Mouse (Mus musculus): Measurements from ENCODE around the gene Rps13.
"Not testable (repeated sequence)": the region's sequence is repeated elsewhere in the genome, so short reads cannot be mapped to it uniquely, and the experiment has no call there.

Rps13 gene

GRCm38 (mm10) chr7:116333713-116334668, at the start of gene Rps13:
Gene Rps13, minus strand, starts transcription at chr7:116334195.
- DNase-seq (ENCODE audit: low read depth, low spot score), result peak; percentile 94

DNA sequence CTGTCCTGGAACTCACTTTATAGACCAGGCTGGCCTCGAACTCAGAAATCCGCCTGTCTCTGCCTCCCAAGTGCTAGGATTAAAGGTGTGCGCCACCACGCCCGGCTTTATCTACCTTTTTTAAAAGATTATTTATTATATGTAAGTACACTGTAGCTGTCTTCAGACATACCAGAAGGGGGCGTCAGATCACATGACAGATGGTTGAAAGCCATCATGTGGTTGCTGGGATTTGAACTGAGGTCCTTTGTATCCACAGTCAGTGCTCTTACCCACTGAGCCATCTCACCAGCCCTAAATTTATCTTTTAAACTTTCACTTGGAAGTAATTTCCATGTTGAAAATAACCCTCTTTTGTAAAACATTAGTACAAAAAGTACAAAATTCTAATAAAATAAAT, 45.2 kb upstream of the Rps13 start:
- not testable (repeated sequence) for DNase-seq (ENCODE audit: low read depth, low spot score)

DNA sequence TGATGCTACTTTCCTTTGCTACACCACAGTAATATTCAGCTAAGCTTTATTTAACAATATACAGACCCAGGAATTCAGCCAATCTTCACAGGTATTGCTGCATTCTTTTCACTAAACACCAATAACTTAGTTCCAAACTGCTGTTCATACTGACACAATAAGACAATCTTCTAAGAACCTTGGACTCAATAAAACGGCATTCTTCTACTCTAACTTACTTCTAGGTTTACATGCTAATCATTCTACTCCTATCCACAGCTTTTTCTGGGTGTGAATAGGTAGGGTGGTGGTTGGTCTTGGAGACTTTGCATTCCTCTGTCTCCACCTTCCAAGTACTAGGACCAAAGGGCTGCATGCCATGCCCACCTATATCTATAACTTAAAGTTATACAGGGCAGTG, 40.3 kb upstream of the Rps13 start:
- no peak for DNase-seq (ENCODE audit: low read depth, low spot score)

GRCm38 (mm10) chr7:116336226-116336625, 2.2 kb upstream of the Rps13 start:
- DNase-seq (ENCODE audit: low read depth, low spot score), result peak; percentile 21

GRCm38 (mm10) chr7:116335133-116335532, 1.1 kb upstream of the Rps13 start:
- no peak for DNase-seq (ENCODE audit: low read depth, low spot score)

DNA sequence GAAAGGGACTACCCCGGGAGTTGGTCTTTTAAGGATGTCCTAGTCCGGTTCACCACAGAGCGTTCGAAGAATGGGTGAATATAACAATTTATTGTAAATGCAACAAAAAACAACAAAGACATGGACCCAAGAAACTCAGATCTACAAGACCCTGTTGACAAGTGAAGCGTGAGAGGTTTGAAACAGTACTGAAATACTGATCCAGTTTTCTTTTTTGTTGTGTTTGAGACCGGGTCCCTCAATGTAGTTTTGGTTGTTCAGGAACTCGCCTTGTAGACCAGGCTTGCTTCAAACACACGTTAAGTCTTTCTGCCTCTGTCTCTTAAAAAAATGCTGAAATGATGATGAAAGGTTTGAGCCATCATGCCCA, 659 bp upstream of the Rps13 start:
- DNase-seq (ENCODE audit: low read depth, low spot score), result no peak

DNA sequence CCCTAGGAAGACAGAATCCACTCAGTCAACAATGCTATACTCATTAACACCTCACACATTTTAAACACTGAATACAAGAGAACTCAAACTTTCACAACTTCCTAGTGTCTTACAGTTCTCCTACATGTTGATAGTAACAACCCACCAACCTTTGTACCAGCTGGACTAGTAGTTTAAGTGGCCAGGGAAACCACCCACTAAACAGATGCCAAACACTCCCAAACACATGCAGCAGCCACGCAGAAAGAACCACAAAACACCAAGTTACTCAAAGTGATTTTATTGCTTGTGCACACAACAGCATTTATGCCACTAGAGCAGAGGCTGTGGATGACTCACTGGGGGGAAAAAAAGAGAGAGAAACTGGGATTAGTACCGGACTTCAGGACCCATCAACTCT, 2.7 kb downstream of the Rps13 start:
- no peak for DNase-seq (ENCODE audit: low read depth, low spot score)

DNA sequence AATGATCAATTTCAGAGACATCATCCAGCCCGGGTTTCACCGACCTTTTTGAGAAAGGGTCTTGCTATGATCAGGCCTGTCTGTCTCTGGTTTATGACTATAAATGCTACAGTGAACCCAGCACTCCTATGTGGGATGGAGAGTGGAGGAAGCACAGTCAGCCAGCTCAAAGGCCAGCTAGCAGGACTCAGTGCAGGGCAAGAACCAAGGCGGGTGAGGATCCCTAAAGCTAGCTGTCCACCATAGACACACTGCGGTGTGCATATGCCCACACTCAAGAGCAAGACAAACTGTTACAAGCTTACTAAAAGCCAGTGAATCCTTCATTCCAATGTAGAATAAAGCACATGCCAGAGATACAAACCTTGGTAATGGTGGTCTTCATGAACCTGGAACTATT, 4.1 kb downstream of the Rps13 start:
- no peak for DNase-seq (ENCODE audit: low read depth, low spot score)

DNA sequence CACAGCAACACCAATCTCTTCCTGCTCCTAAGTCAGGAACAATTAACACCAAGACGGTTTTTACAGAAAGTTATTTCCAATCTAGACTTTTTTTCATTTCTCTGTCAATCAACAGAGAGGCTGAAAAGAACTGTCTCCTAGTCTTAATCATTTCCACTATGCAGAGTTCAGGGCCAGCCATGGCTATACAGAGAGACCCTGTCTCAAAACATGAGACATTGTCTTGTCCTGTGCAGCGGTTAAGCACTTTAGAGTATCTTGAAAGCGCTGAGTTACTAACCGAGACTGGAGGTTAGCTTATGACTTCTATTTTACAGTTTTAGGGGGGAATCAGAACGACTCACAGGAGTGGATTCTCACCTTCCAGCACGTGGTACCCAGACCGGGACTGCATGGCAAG, 5.2 kb downstream of the Rps13 start:
- no peak for DNase-seq (ENCODE audit: low read depth, low spot score)

- no peak for DNase-seq (ENCODE audit: low read depth, low spot score)
Measured at GRCm38 (mm10) chr7:116327901-116328300, 6.1 kb downstream of the Rps13 start.

DNA sequence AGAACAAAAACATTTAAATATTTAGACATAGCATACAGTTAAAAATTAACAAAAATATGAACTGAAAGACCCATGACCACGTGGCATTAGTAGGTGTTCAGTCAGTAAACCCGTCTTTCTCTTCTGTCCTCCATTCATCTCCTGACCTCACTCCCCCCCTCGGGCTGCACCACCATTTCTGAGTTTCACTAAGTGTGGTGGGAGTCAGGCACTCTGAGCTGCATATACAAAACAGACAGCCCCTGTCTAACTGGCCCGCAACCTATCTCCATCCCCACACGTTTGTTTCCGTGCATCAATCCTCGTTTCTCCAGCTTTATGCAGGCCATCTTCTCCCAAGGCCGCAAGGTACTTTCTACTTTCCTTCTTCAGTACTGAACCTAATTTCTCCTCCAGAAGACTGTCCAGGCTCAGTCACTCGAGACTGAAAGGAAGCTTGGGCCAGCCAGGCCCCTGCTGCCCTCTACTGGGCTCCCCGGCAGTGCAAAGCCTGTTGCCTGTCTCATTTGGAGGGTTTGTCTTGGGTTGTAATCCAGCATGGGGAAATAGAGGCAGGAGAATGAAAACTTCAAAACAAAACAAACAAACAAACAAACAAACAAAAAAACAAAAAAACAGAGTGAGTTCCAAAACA, 10.5 kb downstream of the Rps13 start:
- DNase-seq (ENCODE audit: low read depth, low spot score), result peak; percentile 69

DNA sequence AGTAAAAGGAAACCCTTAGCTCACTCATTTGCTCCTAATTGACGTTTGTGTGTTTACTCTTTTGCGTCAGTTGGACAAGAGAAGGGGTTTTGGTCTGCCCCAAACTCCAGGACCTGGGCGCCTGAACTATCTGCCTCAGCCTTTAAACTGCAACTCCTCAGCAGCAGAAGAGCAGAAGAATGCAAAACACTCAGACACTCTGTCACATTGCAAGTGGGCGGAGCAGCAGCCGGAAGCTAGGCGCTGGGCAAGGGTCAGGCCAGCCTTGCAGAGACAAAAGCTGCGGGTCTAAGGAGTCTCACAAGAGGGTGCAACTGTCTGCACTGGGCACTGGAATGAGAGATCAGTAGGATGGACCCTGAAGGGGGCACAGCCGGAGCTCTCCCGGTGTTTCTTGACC, 24.5 kb downstream of the Rps13 start:
- DNase-seq (ENCODE audit: low read depth, low spot score), result no peak

DNA sequence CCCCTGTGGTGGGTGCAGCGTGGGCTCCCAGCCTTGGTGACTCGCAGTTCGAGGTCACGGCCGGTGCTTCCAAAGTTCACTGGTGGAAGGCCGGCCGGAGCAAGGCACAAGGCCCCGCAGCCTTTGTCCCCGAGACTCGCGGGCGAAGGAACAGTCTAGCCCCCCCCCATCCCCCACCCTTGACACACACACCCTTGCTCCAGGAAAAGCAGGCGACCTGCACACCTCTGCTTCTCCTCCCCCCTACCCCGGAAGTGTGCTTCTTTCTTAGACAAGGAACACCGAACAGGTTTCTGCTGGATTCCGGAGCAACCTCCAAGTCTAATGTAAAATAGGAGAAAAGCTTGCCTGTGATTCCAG, 25.4 kb downstream of the Rps13 start:
- no peak for DNase-seq (ENCODE audit: low read depth, low spot score)

GRCm38 (mm10) chr7:116307871-116308631, 25.9 kb downstream of the Rps13 start, which contains the start of gene Plekha7:
Gene Plekha7, minus strand, starts transcription at chr7:116308376.
- DNase-seq (ENCODE audit: low read depth, low spot score), result no peak

DNA sequence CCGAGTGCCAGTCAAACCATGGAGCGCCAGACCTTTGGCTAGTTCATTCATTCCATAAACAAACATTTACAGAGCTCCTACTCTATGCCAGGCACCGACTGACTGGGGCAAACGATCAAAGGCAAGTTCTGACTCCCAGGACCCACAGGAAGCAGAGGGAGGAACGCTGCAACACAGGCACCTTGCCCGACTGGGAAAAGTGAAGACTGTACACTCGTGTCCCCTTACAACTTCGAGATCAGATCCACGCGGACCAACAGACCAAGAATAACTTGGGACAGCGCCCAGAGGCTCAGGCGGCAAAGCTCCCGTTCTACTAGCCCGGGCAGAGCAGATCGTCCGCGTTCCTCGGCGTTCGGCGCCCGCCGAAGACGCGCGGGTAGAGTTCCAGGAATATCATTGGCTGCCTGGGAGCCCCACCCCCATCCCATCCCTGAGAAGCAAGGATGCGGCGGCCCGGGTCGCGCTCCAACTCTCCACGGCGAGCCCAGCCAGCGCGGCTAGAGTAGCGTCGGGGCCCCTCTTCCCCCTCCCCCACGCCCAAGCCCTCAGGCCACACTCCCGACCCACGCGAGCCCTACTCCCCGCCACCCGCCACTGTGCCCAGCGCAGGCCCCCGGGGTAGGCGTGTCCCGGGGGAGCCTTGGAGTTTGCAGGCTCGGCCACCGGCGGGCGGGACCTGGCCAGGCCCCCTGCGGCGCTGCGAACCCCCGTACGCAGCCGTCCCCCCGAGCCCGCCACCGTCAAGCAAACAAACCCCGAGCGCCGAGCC, 26.7 kb downstream of the Rps13 start:
- peak; percentile 66 for DNase-seq (ENCODE audit: low read depth, low spot score)

- no peak for DNase-seq (ENCODE audit: low read depth, low spot score)
Measured at GRCm38 (mm10) chr7:116306601-116307000, 27.4 kb downstream of the Rps13 start.

DNA sequence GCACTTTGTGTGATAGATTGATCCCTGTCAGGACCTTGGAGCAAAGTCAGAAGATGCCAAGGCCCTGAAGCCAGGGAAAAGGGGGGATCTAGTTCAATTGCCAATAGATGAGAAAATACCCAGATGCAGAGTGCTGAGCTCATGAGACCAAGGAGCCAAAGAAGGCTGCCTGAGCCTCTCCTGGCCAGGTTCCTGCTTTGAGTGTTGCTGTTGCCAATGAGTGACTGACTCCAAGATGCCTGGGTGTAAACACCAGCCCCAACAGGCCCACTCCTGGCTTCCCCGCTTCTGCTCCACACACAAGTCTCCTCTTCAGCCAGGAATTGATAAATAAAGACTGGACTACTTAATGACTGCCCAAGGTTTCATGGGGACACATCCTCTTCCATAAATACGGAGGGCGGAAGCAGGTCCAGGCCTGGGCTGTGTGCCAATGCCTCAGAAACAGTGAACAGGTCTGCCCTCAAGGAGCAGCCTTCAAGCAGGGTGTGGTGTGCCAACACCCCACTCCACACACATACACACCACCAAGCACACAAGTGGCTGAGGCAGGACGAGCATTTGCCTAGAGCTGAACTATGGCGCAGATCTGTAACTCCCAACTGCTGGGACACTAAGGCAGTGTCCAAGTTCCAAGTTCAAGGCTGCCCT, 32.2 kb downstream of the Rps13 start:
- no peak for DNase-seq (ENCODE audit: low read depth, low spot score)

DNA sequence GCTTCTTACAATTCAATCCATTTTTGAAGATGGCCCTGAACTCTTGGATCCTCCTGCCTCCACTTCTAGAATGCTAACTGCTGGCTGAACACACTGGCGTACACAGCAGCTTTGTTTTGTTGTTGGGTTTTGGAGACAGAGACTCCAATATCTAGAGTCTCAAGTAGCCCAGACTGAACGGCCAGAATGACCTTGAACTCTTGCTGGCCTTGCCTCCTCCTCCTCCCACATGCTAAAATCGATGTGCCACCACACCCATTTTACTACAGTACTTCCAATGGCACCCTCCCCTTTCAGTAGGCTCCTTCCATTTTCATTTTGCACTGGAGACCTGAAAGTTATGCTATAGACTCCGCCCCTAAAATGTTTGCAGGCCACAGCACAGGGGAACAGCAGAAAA, 32.9 kb downstream of the Rps13 start:
- no peak for DNase-seq (ENCODE audit: low read depth, low spot score)

DNA sequence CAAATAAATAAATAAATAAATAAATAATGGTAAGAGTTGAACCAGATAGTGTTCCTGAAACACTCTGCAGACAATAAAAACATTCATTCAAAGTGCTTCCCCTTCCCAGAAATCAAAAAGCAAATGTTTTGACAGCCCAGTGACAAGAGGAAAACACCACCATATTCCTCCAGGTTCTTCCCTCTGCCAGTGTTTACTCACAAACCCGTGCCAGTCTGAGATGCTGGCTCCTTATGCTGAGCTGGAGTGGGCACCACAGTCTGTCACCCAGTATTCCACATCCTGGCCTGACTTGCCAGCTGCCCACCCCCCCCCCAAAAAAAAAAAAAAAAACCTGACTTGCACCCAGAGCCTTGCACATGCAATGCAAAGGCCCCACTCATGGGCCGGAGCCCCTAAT, 35.1 kb downstream of the Rps13 start:
- DNase-seq (ENCODE audit: low read depth, low spot score), result no peak

GRCm38 (mm10) chr7:116298389-116298788, 35.6 kb downstream of the Rps13 start:
- no peak for DNase-seq (ENCODE audit: low read depth, low spot score)

GRCm38 (mm10) chr7:116294961-116295360, 39.0 kb downstream of the Rps13 start:
- no peak for DNase-seq (ENCODE audit: low read depth, low spot score)

Measured in forelimb bud, embryonic 11.5 days (tissue).